Comparison of ENCODE assay signal across 8 mouse cellular contexts in genomic region chr5:127235203-127235602, GRCm38 (mm10). TPM values are rescaled to one million over a fixed set of nuclear protein-coding genes. Genes with fewer than 3 reads are reported as not detected.
DNase-seq lines count a peak whose midpoint lies in the region; ATAC-seq and TF ChIP-seq lines count a peak whose summit lies in the region.

No protein-coding gene starts in this region.

- H3K9me3 ChIP-seq in embryonic facial prominence, embryonic 11.5 days (replicated peaks; ENCODE audit: control insufficient read depth, low read length): no peaks in the 10 kb centered on the region
- H3K9me3 ChIP-seq in midbrain, embryonic 10.5 days (replicated peaks): peaks cover 8% of the 10 kb centered on the region

- no peak for TF ChIP-seq POLR2A in bone marrow macrophage, adult 2 months (IDR thresholded peaks at IDR 0.05; ENCODE audit: borderline replicate concordance, low read depth, low read length)
- no peak for TF ChIP-seq POLR2A in small intestine, adult 2 months (IDR thresholded peaks at IDR 0.05; ENCODE audit: low read depth, low read length)

- no peaks in the 10 kb centered on the region for H3K4me1 ChIP-seq in bone marrow macrophage, adult 2 months (ENCODE audit: control insufficient read depth, insufficient read depth, low read length)
- no peaks in the 10 kb centered on the region for H3K4me1 ChIP-seq in embryonic facial prominence, embryonic 11.5 days (ENCODE audit: control insufficient read depth, insufficient read depth, low read length)
- peaks cover 32% of the 10 kb centered on the region for H3K4me1 ChIP-seq in midbrain, embryonic 10.5 days
- H3K4me1 ChIP-seq in small intestine, adult 2 months (ENCODE audit: control insufficient read depth, insufficient read depth, insufficient read length, low read length): no peaks in the 10 kb centered on the region

- H3K4me2 ChIP-seq in embryonic facial prominence, embryonic 11.5 days (ENCODE audit: low read depth, low read length): no peak overlapping the region; the same call in 1 of the 2 replicates

- TF ChIP-seq CTCF in bone marrow macrophage, adult 2 months (IDR thresholded peaks at IDR 0.05; ENCODE audit: low read depth, low read length): peak; percentile 25; the same call in 1 of the 2 replicates
- TF ChIP-seq CTCF in small intestine, adult 2 months (IDR thresholded peaks at IDR 0.05; ENCODE audit: extremely low read depth, insufficient read length, insufficient replicate concordance, low read depth, low read length): peak; percentile 61; the same call in 1 of the 2 replicates

- H3K36me3 ChIP-seq in embryonic facial prominence, embryonic 11.5 days (replicated peaks; ENCODE audit: control insufficient read depth, insufficient read depth, low read depth, low read length): no peaks in the 10 kb centered on the region
- no peaks in the 10 kb centered on the region for H3K36me3 ChIP-seq in midbrain, embryonic 10.5 days
- no peaks in the 10 kb centered on the region for H3K36me3 ChIP-seq in small intestine, adult 2 months (ENCODE audit: control insufficient read depth, insufficient read depth, low read length)

- ATAC-seq in embryonic facial prominence, embryonic 11.5 days (replicated peaks; ENCODE audit: insufficient number of reproducible peaks, low FRiP score, low TSS enrichment, low read depth): peak; percentile 70
- peak; percentile 53 for ATAC-seq in granulocyte monocyte progenitor cell, adult 5-6 weeks (replicated peaks; ENCODE audit: poor library complexity, severe bottlenecking)

- DNase-seq in embryonic facial prominence, embryonic 11.5 days (ENCODE audit: low spot score): peak; percentile 93
- DNase-seq in kidney, adult 11 months: peak; percentile 8
- DNase-seq in left cerebral cortex, adult 9 months (ENCODE audit: low spot score in 2 of 2): peak; percentile 9 to 76
- DNase-seq in midbrain, embryonic 10.5 days (ENCODE audit: low spot score): peak; percentile 91
- no peak for DNase-seq in c-Kit-positive CD71-positive TER-119-positive erythroid progenitor cells, embryonic 14.5 days (ENCODE audit: low spot score)

- no peak overlapping the region for H3K27ac ChIP-seq in bone marrow macrophage, adult 2 months (ENCODE audit: insufficient read depth, low read depth, low read length)
- no peak overlapping the region for H3K27ac ChIP-seq in embryonic facial prominence, embryonic 11.5 days (replicated peaks; ENCODE audit: low read depth, low read length)
- H3K27ac ChIP-seq in midbrain, embryonic 10.5 days (replicated peaks): peak overlapping the region; percentile 46; the same call in 1 of the 2 replicates
- no peak overlapping the region for H3K27ac ChIP-seq in small intestine, adult 2 months (ENCODE audit: insufficient read depth, low read depth, low read length)

- 3% methylated on average over 11 of the region's 11 CpGs for WGBS in embryonic facial prominence, embryonic 11.5 days
- WGBS in midbrain, embryonic 10.5 days: 3% methylated on average over 11 of the region's 11 CpGs
- WGBS in small intestine, adult 2 months: 9% methylated on average over 11 of the region's 11 CpGs

- H3K9ac ChIP-seq in embryonic facial prominence, embryonic 11.5 days (replicated peaks; ENCODE audit: low read length): no peak overlapping the region

- H3K27me3 ChIP-seq in embryonic facial prominence, embryonic 11.5 days (ENCODE audit: control insufficient read depth, insufficient read depth, low read length): peaks cover 2% of the 10 kb centered on the region; the same call in 1 of the 2 replicates
- H3K27me3 ChIP-seq in midbrain, embryonic 10.5 days (ENCODE audit: low read depth, poor library complexity, severe bottlenecking): peaks cover 57% of the 10 kb centered on the region
- no peaks in the 10 kb centered on the region for H3K27me3 ChIP-seq in small intestine, adult 2 months (ENCODE audit: control insufficient read depth, insufficient read depth, low read length)

- H3K4me3 ChIP-seq in bone marrow macrophage, adult 2 months (ENCODE audit: insufficient read depth, low read length): no peak overlapping the region
- no peak overlapping the region for H3K4me3 ChIP-seq in embryonic facial prominence, embryonic 11.5 days (ENCODE audit: low read depth, low read length)
- H3K4me3 ChIP-seq in midbrain, embryonic 10.5 days: peak overlapping the region; percentile 34
- H3K4me3 ChIP-seq in small intestine, adult 2 months (ENCODE audit: low read depth, low read length): no peak overlapping the region

RNA-seq across cellular contexts. Expression of gene Tmem132c, which starts 6.4 kb away (rescaled TPM):
- not detected in 2 replicates for polyA plus RNA-seq in bone marrow macrophage, adult 2 months (2012; ENCODE audit: insufficient read depth, insufficient read length, missing spikeins)
- 30.9 and 31.0 TPM in 2 replicates for polyA plus RNA-seq in embryonic facial prominence, embryonic 11.5 days (2014; fragmentation: Nextera tagmentation; extraction: Ambion mirVana)
- not detected in 2 replicates for total RNA-seq in granulocyte monocyte progenitor cell, adult 5-6 weeks (2014; fragmentation: Nextera tagmentation)
- not detected in 2 replicates for total RNA-seq in granulocyte monocyte progenitor cell, adult 5-6 weeks (2017)
- polyA plus RNA-seq in midbrain, embryonic 10.5 days (2016; fragmentation: Nextera tagmentation; extraction: Ambion mirVana): 30.0 and 34.0 TPM in 2 replicates
- 0.04 and 0.06 TPM in 2 replicates for polyA plus RNA-seq in small intestine, adult 2 months (2012; rRNA removed)

Comparison
In these comparisons a context has a peak if more than half of its experiments do, and no peak if none do; other contexts are left out.
1. RNA of gene Tmem132c, which starts 6.4 kb away (polyA plus RNA-seq): 30.0 to 34.0 TPM in midbrain, embryonic 10.5 days and 30.9 to 31.0 TPM in embryonic facial prominence, embryonic 11.5 days; not detected in bone marrow macrophage, adult 2 months and 0.04 to 0.06 TPM in small intestine, adult 2 months; every median in the first group is over 10 times any median in the second.